Mouse (Mus musculus): ENCODE measurements around the gene Wipi2. TPM values are rescaled to one million over a fixed set of nuclear protein-coding genes. Genes with fewer than 3 reads are reported as not detected.

Wipi2 gene
- polyA plus RNA-seq, 1 experiment from 2014 or later = 29.3 TPM

GRCm38 (mm10) chr5:142649460-142650050, 22.1 kb downstream of the Wipi2 start:
- H3K4me3 ChIP-seq (ENCODE audit: low read depth, low read length) = no peak overlapping the region
- peak overlapping the region; percentile 57; the same call in 1 of the 2 replicates for H3K9ac ChIP-seq (ENCODE audit: low read depth, low read length)
- ATAC-seq (ENCODE audit: low read depth) = no peak
- H3K9me3 ChIP-seq (replicated peaks; ENCODE audit: control insufficient read depth, low read length) = no peaks in the 10 kb centered on the region
- H3K27ac ChIP-seq (ENCODE audit: low read length) = peak overlapping the region; percentile 86
- WGBS (ENCODE audit: insufficient replicate concordance) = 76% methylated on average over 4 of the region's 4 CpGs
- H3K4me1 ChIP-seq (ENCODE audit: control insufficient read depth, low read depth, low read length) = peaks cover 58% of the 10 kb centered on the region
- peak overlapping the region; percentile 51 for H3K4me2 ChIP-seq (ENCODE audit: low read depth, low read length)
- H3K36me3 ChIP-seq (ENCODE audit: control insufficient read depth, insufficient read depth) = peaks cover 3% of the 10 kb centered on the region
- H3K27me3 ChIP-seq (ENCODE audit: control insufficient read depth, insufficient read depth, low read depth, low read length) = no peaks in the 10 kb centered on the region

DNA sequence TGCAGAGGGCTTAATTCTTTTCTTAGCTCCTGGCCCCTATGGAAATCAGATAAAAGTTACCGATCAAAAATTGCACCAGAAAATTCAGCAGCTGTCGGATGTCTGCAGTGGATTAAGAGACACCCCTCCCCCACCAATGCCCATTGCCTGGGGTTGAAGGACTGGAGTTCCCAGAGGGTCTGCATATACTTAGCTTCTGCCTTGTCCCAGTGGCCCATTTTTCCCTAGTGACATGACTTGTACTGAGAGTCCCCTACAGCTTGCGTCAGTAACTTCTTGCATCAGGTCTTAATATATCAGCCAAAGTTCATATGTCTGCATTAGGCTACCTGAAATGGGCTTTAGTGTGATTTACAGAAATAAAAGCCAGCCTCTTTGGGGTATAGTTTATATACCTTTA, 22.9 kb downstream of the Wipi2 start:
- Histone ChIP-seq H3K27me3 (ENCODE audit: control insufficient read depth, insufficient read depth, low read depth, low read length) (no peaks in the 10 kb centered on the region), H3K27ac (ENCODE audit: low read length) (peak overlapping the region; percentile 86), H3K4me3 (ENCODE audit: low read depth, low read length) (peak overlapping the region; percentile 30), H3K4me1 (ENCODE audit: control insufficient read depth, low read depth, low read length) (peaks cover 58% of the 10 kb centered on the region), H3K9me3 (replicated peaks; ENCODE audit: control insufficient read depth, low read length) (no peaks in the 10 kb centered on the region), H3K4me2 (ENCODE audit: low read depth, low read length) (peak overlapping the region; percentile 51), H3K36me3 (ENCODE audit: control insufficient read depth, insufficient read depth) (peaks cover 3% of the 10 kb centered on the region; the same call in 1 of the 2 replicates), H3K9ac (ENCODE audit: low read depth, low read length) (peak overlapping the region; percentile 57)
- 15% methylated on average over 3 of the region's 3 CpGs for WGBS (ENCODE audit: insufficient replicate concordance)
- peak; percentile 9 for ATAC-seq (ENCODE audit: low read depth)

DNA sequence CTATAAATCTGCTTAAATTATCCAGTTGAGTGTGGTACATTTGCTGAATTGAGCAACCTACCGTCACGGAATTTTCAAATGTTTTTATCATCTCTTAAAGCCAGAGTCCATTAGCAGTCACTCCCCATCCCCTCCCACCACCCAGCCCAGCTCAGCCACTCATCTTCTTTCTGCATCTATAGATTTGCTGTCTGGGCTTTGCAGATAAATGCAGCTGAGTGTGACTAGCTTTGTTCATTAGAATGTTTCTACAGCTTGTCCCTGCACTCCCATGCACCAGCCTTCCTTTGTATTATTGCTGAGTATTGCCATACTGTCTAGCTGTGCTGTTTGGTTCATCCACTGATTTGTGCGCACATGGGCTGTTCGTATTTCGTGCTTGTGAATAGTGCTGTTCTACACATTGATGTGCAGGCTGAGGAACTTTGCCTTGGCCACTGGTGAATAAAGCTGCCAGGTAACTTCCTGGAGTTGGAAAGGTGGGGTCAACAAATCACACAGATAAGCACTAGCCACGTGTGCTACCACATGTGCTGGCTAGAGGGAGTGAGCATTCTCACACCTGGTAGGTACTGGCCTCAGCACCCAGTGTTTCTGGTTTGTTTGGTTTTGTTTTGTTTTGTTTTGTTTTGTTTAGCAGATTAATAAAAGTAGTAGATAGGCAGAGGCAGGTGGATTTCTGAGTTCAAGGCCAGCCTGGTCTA, 23.4 kb downstream of the Wipi2 start:
- peaks cover 7% of the 10 kb centered on the region for H3K36me3 ChIP-seq (ENCODE audit: control insufficient read depth, insufficient read depth)
- peak; percentile 92 for ATAC-seq (ENCODE audit: low read depth)
- WGBS (ENCODE audit: insufficient replicate concordance) = 30% methylated on average over 6 of the region's 6 CpGs
- H3K9ac ChIP-seq (ENCODE audit: low read depth, low read length) = peak overlapping the region; percentile 57; the same call in 1 of the 2 replicates
- peak overlapping the region; percentile 86 for H3K27ac ChIP-seq (ENCODE audit: low read length)
- H3K9me3 ChIP-seq (replicated peaks; ENCODE audit: control insufficient read depth, low read length) = no peaks in the 10 kb centered on the region
- peak overlapping the region; percentile 51 for H3K4me2 ChIP-seq (ENCODE audit: low read depth, low read length)
- peaks cover 58% of the 10 kb centered on the region for H3K4me1 ChIP-seq (ENCODE audit: control insufficient read depth, low read depth, low read length)
- no peaks in the 10 kb centered on the region for H3K27me3 ChIP-seq (ENCODE audit: control insufficient read depth, insufficient read depth, low read depth, low read length)
- H3K4me3 ChIP-seq (ENCODE audit: low read depth, low read length) = peak overlapping the region; percentile 30

- Histone ChIP-seq H3K36me3 (ENCODE audit: control insufficient read depth, insufficient read depth) (peaks cover 16% of the 10 kb centered on the region), H3K4me1 (ENCODE audit: control insufficient read depth, low read depth, low read length) (peaks cover 56% of the 10 kb centered on the region)
Measured at GRCm38 (mm10) chr5:142652266-142652665, 24.8 kb downstream of the Wipi2 start.

DNA sequence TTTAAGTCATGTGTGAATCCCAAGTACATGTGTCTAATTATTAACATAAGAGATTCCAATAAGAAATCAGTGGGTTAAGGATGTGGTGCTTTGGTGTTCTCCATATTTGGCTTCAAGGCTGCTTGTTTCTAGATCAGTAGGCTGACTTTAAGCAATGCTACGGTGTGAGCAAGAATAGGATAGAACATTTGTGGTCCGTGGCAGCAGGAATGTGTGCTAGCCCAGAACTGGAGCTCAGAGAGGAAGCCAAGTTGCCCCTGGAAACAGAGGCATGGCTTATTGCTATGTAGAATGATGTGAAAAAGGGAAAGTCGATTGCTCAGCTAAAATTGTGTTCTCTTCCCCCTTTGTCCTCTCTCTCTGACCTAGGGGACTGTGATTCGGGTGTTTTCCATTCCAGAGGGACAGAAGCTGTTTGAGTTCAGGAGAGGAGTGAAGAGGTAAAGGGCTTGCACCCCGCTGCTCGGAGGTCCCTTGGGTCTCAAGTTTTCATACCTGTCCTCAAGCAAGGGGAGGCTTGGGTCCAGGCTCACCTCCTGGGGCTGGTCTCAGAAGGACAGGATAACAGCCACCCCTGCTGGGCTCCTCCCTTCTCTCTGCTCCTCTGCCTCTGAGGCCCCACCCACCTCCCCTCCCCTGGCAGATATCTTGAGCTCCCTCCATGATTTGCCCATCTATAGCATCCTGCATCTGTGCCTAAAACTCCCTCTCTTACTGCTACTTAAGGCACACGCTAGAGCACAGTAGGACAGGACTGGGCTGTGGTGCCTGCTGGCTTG, 33.3 kb downstream of the Wipi2 start:
- Histone ChIP-seq H3K9me3 (replicated peaks; ENCODE audit: control insufficient read depth, low read length) (no peaks in the 10 kb centered on the region), H3K27ac (ENCODE audit: low read length) (no peak overlapping the region), H3K27me3 (ENCODE audit: control insufficient read depth, insufficient read depth, low read depth, low read length) (no peaks in the 10 kb centered on the region), H3K4me2 (ENCODE audit: low read depth, low read length) (no peak overlapping the region), H3K36me3 (ENCODE audit: control insufficient read depth, insufficient read depth) (peaks cover 84% of the 10 kb centered on the region), H3K9ac (ENCODE audit: low read depth, low read length) (no peak overlapping the region), H3K4me3 (ENCODE audit: low read depth, low read length) (no peak overlapping the region), H3K4me1 (ENCODE audit: control insufficient read depth, low read depth, low read length) (no peaks in the 10 kb centered on the region; the same call in 1 of the 2 replicates)
- WGBS (ENCODE audit: insufficient replicate concordance) = 81% methylated on average over 7 of the region's 7 CpGs
- peak; percentile 34; the same call in 1 of the 2 replicates for ATAC-seq (ENCODE audit: low read depth)

More at GRCm38 (mm10) chr5:142652266-142652665, 24.8 kb downstream of the Wipi2 start:
- Histone ChIP-seq H3K27me3 (ENCODE audit: control insufficient read depth, insufficient read depth, low read depth, low read length) (no peaks in the 10 kb centered on the region), H3K9ac (ENCODE audit: low read depth, low read length) (no peak overlapping the region; the same call in 1 of the 2 replicates), H3K4me2 (ENCODE audit: low read depth, low read length) (peak overlapping the region; percentile 51; the same call in 1 of the 2 replicates), H3K9me3 (replicated peaks; ENCODE audit: control insufficient read depth, low read length) (no peaks in the 10 kb centered on the region), H3K4me3 (ENCODE audit: low read depth, low read length) (no peak overlapping the region), H3K27ac (ENCODE audit: low read length) (peak overlapping the region; percentile 86)
- ATAC-seq (ENCODE audit: low read depth) = no peak
- 66% methylated on average over 4 of the region's 4 CpGs for WGBS (ENCODE audit: insufficient replicate concordance)

DNA sequence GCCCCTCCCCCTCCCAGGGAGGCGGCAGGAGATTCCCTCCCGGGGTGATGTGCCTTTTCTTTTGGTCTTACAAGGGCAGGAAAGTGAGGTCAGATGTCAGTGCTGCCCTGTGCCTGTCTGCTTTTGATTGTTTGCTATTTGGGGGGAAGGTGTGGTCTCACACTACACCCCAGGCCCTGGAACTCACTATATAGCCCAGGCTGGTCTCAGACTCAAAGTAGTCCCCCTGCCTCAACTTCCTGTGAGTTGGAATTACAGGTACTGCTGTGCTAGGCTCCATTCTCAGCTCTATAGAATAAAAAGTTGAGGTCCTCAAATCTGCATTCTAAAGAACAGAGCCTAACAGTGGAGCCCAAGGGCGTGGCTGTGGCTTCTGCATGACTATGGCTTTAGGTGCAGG, 40.4 kb downstream of the Wipi2 start:
- Histone ChIP-seq H3K27ac (ENCODE audit: low read length) (no peak overlapping the region), H3K4me1 (ENCODE audit: control insufficient read depth, low read depth, low read length) (no peaks in the 10 kb centered on the region), H3K4me2 (ENCODE audit: low read depth, low read length) (no peak overlapping the region), H3K27me3 (ENCODE audit: control insufficient read depth, insufficient read depth, low read depth, low read length) (no peaks in the 10 kb centered on the region), H3K9me3 (replicated peaks; ENCODE audit: control insufficient read depth, low read length) (no peaks in the 10 kb centered on the region), H3K9ac (ENCODE audit: low read depth, low read length) (no peak overlapping the region), H3K36me3 (ENCODE audit: control insufficient read depth, insufficient read depth) (peaks cover 61% of the 10 kb centered on the region), H3K4me3 (ENCODE audit: low read depth, low read length) (no peak overlapping the region)
- 62% methylated on average over 3 of the region's 3 CpGs for WGBS (ENCODE audit: insufficient replicate concordance)
- no peak for ATAC-seq (ENCODE audit: low read depth)

- Histone ChIP-seq H3K9ac (ENCODE audit: low read depth, low read length) (no peak overlapping the region), H3K36me3 (ENCODE audit: control insufficient read depth, insufficient read depth) (peaks cover 53% of the 10 kb centered on the region), H3K9me3 (replicated peaks; ENCODE audit: control insufficient read depth, low read length) (no peaks in the 10 kb centered on the region), H3K27me3 (ENCODE audit: control insufficient read depth, insufficient read depth, low read depth, low read length) (no peaks in the 10 kb centered on the region), H3K4me2 (ENCODE audit: low read depth, low read length) (no peak overlapping the region), H3K27ac (ENCODE audit: low read length) (no peak overlapping the region), H3K4me1 (ENCODE audit: control insufficient read depth, low read depth, low read length) (no peaks in the 10 kb centered on the region), H3K4me3 (ENCODE audit: low read depth, low read length) (no peak overlapping the region)
- ATAC-seq (ENCODE audit: low read depth) = no peak
- 85% methylated on average over 11 of the region's 11 CpGs for WGBS (ENCODE audit: insufficient replicate concordance)
Measured at GRCm38 (mm10) chr5:142668556-142669263, 41.2 kb downstream of the Wipi2 start.

DNA sequence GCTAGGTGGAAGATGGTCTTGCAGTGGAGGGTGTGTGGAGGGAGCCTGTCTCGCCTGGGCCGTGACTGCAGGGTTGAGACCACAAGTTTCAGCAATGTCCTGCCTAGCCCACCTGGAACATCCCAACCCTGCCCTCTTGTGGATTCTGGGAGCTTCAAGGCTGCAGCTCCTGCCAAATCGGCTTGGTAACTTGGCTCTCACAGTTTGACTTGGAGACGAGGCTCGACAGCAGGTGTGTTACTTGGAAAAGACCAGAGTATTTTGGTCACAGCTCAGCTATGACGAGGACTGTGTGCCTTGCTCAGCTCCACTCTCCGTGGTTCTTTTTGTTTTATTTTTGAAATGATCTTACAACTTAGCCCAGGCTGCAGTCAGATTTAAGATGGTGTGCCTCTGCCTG, 42.2 kb downstream of the Wipi2 start:
- Histone ChIP-seq H3K9ac (ENCODE audit: low read depth, low read length) (no peak overlapping the region), H3K4me1 (ENCODE audit: control insufficient read depth, low read depth, low read length) (no peaks in the 10 kb centered on the region), H3K4me2 (ENCODE audit: low read depth, low read length) (no peak overlapping the region), H3K27ac (ENCODE audit: low read length) (no peak overlapping the region), H3K9me3 (replicated peaks; ENCODE audit: control insufficient read depth, low read length) (no peaks in the 10 kb centered on the region), H3K4me3 (ENCODE audit: low read depth, low read length) (no peak overlapping the region), H3K27me3 (ENCODE audit: control insufficient read depth, insufficient read depth, low read depth, low read length) (no peaks in the 10 kb centered on the region), H3K36me3 (ENCODE audit: control insufficient read depth, insufficient read depth) (peaks cover 43% of the 10 kb centered on the region)
- ATAC-seq (ENCODE audit: low read depth) = no peak
- WGBS (ENCODE audit: insufficient replicate concordance) = 80% methylated on average over 7 of the region's 7 CpGs

Measured in liver, embryonic 16.5 days (tissue).